Mouse (Mus musculus) heart, embryonic 11.5 days (tissue): ENCODE results near the gene Dpf1. TPM values are rescaled to one million over a fixed set of nuclear protein-coding genes. Genes with fewer than 3 reads are reported as not detected.
A peak's percentile ranks its signal among the peaks of the same experiment; 100 is the strongest.

ENCODE experiments used
- ATAC-seq: fragments of 200-750 bp; cut with Nextera tagmentation; replicated peaks from 2 replicates; pipeline ENCODE4 v1.8.0; 2017; ENCODE audit warnings: moderate library complexity; ENCODE audit not compliant: insufficient number of reproducible peaks, low FRiP score, low TSS enrichment
- H3K27ac ChIP-seq: fragments of 300-500 bp; sonication (generic); 2 replicates; pipeline ENCODE4 v1.5.1; 2014; ENCODE audit warnings: mild to moderate bottlenecking, low read depth, low read length
- H3K27me3 ChIP-seq: fragments of 300-500 bp; sonication (generic); 2 replicates; pipeline ENCODE4 v1.6.1; 2014; ENCODE audit warnings: mild to moderate bottlenecking, low read length, mixed read lengths; ENCODE audit not compliant: control insufficient read depth, insufficient read depth
- H3K36me3 ChIP-seq: fragments of 300-500 bp; sonication (generic); 2 replicates; pipeline ENCODE4 v1.6.1; 2014; ENCODE audit warnings: mild to moderate bottlenecking, low read length, moderate library complexity, mixed read lengths; ENCODE audit not compliant: control insufficient read depth, insufficient read depth
- H3K4me1 ChIP-seq: fragments of 300-500 bp; sonication (generic); 2 replicates; pipeline ENCODE4 v1.6.1; 2014; ENCODE audit warnings: low read length; ENCODE audit not compliant: control insufficient read depth, insufficient read depth
- H3K4me2 ChIP-seq: fragments of 300-500 bp; sonication (generic); 2 replicates; pipeline ENCODE4 v1.6.1; 2014; ENCODE audit warnings: mild to moderate bottlenecking, moderate library complexity
- H3K4me3 ChIP-seq: fragments of 300-500 bp; sonication (generic); 2 replicates; pipeline ENCODE4 v1.5.1; 2014; ENCODE audit warnings: low read depth, low read length
- H3K9ac ChIP-seq: fragments of 300-500 bp; sonication (generic); 2 replicates; pipeline ENCODE4 v1.6.1; 2014; ENCODE audit warnings: mild to moderate bottlenecking, low read depth, low read length, moderate library complexity
- H3K9me3 ChIP-seq: fragments of 300-500 bp; sonication (generic); replicated peaks from 2 replicates; pipeline ENCODE4 v1.6.1; 2016; ENCODE audit warnings: low read length; ENCODE audit not compliant: control insufficient read depth
- WGBS: fragments of 180-500 bp; shearing (Covaris S2); extraction: QIAGEN DNeasy Blood & Tissue Kit; methylation state at CpG from one replicate; pipeline ENCODE4 v1.1.7; 2014; ENCODE audit not compliant: insufficient replicate concordance; 5-methylcytosine and 5-hydroxymethylcytosine counted together
- polyA plus RNA-seq: library from polyadenylated mRNA; unstranded; fragments of >200 nt; fragmentation: Nextera tagmentation; extraction: Ambion mirVana; gene quantifications from 2 replicates; pipeline ENCODE4 v1.2.1, GENCODE M21; 2014

The Dpf1 gene
- polyA plus RNA-seq, 1 experiment from 2014 or later: 3.3 TPM

DNA sequence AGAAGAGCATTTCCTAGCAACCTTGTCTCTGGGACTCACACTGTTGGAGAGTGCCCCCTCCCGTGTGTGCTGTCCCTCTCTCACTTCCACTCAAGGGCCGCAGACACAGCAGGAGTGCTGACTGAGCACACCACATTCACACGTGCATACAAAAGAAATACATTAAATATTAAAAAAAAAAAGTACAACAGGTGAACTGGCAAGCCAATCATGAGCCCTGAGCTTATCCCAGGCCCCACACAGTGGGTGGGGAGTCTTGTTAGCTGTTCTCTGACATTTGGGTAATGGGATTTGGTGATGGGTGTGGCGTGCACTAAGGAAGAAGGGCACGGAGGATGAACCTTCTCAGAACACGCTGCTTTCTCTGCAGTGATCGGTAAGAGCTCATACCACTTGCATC is 1.1 kb upstream of the Dpf1 start:
- H3K27me3 ChIP-seq: peaks cover 49% of the 10 kb centered on the region
- H3K9ac ChIP-seq: no peak overlapping the region
- H3K4me1 ChIP-seq: peaks cover 21% of the 10 kb centered on the region
- H3K9me3 ChIP-seq: no peaks in the 10 kb centered on the region; the same call in 1 of the 2 replicates
- no peak overlapping the region for H3K4me2 ChIP-seq
- 57% methylated on average over 7 of the region's 7 CpGs for WGBS
- H3K36me3 ChIP-seq: no peaks in the 10 kb centered on the region
- H3K4me3 ChIP-seq: no peak overlapping the region
- H3K27ac ChIP-seq: no peak overlapping the region
- ATAC-seq: no peak

- under 1% methylated on average over 48 of the region's 48 CpGs for WGBS
- peak overlapping the region; percentile 45 for H3K4me3 ChIP-seq
- H3K36me3 ChIP-seq: no peaks in the 10 kb centered on the region
- H3K27ac ChIP-seq: no peak overlapping the region
- H3K9ac ChIP-seq: 0 out of 2 replicates have a peak overlapping the region, but pooled peaks have one; percentile 3
- peak overlapping the region; percentile 72 for H3K4me2 ChIP-seq
- H3K4me1 ChIP-seq: peaks cover 31% of the 10 kb centered on the region
- no peaks in the 10 kb centered on the region; the same call in 1 of the 2 replicates for H3K9me3 ChIP-seq
- peaks cover 59% of the 10 kb centered on the region for H3K27me3 ChIP-seq
- no peak for ATAC-seq
These were observed 912 bp downstream of the Dpf1 start for GRCm38 (mm10) chr7:29304463-29305262.

GRCm38 (mm10) chr7:29305263-29305988 is 1.7 kb downstream of the Dpf1 start:
- Histone ChIP-seq H3K36me3 (no peaks in the 10 kb centered on the region), H3K4me2 (peak overlapping the region; percentile 72), H3K4me3 (peak overlapping the region; percentile 45), H3K9ac (no peak overlapping the region), H3K27me3 (peaks cover 61% of the 10 kb centered on the region), H3K9me3 (no peaks in the 10 kb centered on the region; the same call in 1 of the 2 replicates), H3K27ac (no peak overlapping the region), H3K4me1 (peaks cover 32% of the 10 kb centered on the region)
- 21% methylated on average over 9 of the region's 9 CpGs for WGBS
- no peak for ATAC-seq

- Histone ChIP-seq H3K27ac (no peak overlapping the region), H3K27me3 (peaks cover 67% of the 10 kb centered on the region), H3K4me1 (peaks cover 32% of the 10 kb centered on the region), H3K4me2 (no peak overlapping the region), H3K4me3 (no peak overlapping the region), H3K36me3 (no peaks in the 10 kb centered on the region), H3K9me3 (no peaks in the 10 kb centered on the region; the same call in 1 of the 2 replicates), H3K9ac (no peak overlapping the region)
- no peak for ATAC-seq
- WGBS: 32% methylated on average over 7 of the region's 7 CpGs
These were observed 2.4 kb downstream of the Dpf1 start for GRCm38 (mm10) chr7:29306108-29306507.

DNA sequence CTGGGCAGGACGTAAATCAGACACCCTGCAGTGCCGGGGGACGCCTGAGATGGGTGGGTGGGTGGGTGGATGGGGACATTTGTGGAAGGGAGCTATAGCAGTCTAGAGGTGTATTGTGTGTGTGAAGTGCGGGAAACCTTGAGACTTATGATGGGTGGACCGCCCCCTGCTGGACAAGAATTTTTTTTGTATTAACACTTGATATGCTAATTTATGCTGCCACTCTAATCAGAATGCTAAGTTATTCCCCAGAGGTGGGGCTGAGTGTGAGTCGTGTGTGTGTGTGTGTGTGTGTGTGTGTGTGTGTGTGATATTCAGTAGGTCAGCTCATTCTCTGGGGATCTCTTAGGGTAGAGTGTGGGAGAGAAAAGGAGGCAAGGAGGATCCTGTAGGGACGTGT is 2.9 kb downstream of the Dpf1 start:
- Histone ChIP-seq H3K27ac (no peak overlapping the region), H3K4me3 (no peak overlapping the region), H3K9ac (no peak overlapping the region), H3K4me1 (peaks cover 32% of the 10 kb centered on the region), H3K9me3 (no peaks in the 10 kb centered on the region; the same call in 1 of the 2 replicates), H3K27me3 (peaks cover 71% of the 10 kb centered on the region), H3K36me3 (no peaks in the 10 kb centered on the region), H3K4me2 (peak overlapping the region; percentile 96; the same call in 1 of the 2 replicates)
- ATAC-seq: no peak
- 23% methylated on average over 7 of the region's 7 CpGs for WGBS

DNA sequence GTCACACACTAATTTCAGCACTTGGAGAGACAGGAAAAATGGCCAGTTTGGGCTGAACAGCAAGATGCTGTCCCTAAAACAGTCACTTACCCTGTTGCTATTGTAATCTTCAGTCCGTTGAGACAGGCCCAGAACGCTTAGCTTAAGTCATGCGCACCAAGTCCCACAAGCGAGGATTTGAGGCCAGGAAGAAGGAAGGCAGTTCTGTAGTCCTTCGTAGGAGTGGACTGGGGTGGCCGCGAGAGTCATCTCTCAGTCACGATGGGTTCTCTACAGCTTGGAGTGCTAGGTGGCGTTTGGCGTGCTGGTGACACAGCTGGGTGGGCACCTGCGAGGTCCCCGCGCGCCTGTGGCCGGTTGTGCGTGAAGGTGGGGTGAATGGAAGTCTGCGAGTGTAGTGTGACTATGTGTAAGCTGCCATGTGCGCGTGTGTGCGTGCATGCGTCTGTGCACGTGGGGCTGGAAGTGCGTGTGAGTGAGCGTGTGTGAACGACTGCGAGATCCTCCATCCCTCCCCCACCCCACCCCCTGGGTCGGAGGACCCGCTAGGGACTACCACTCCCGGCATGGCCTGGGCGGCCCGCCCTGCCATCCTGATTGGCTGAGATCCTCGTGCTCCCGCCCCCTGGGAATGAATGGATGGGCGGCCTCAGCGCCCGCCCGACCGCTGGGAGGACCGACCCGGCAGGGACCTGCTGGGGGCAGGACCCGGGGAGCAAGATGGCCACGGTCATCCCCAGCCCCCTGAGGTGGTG is 3.8 kb downstream of the Dpf1 start:
- Histone ChIP-seq H3K4me2 (peak overlapping the region; percentile 96), H3K4me3 (peak overlapping the region; percentile 67), H3K9ac (peak overlapping the region; percentile 66), H3K27me3 (peaks cover 67% of the 10 kb centered on the region), H3K27ac (no peak overlapping the region), H3K4me1 (peaks cover 32% of the 10 kb centered on the region), H3K36me3 (no peaks in the 10 kb centered on the region), H3K9me3 (no peaks in the 10 kb centered on the region; the same call in 1 of the 2 replicates)
- 2% methylated on average over 41 of the region's 42 CpGs for WGBS
- ATAC-seq: peak; percentile 89

- no peaks in the 10 kb centered on the region for H3K9me3 ChIP-seq
- peaks cover 52% of the 10 kb centered on the region for H3K27me3 ChIP-seq
- no peak for ATAC-seq
- peak overlapping the region; percentile 67 for H3K4me3 ChIP-seq
- H3K27ac ChIP-seq: no peak overlapping the region
- no peaks in the 10 kb centered on the region for H3K36me3 ChIP-seq
- peak overlapping the region; percentile 93 for H3K4me2 ChIP-seq
- peak overlapping the region; percentile 68 for H3K9ac ChIP-seq
- WGBS: under 1% methylated on average over 35 of the region's 36 CpGs
- H3K4me1 ChIP-seq: peaks cover 30% of the 10 kb centered on the region
These were observed 5.5 kb downstream of the Dpf1 start for GRCm38 (mm10) chr7:29309221-29309721.

- Histone ChIP-seq H3K27me3 (peaks cover 47% of the 10 kb centered on the region), H3K36me3 (no peaks in the 10 kb centered on the region), H3K4me1 (peaks cover 26% of the 10 kb centered on the region), H3K27ac (no peak overlapping the region), H3K4me3 (peak overlapping the region; percentile 67), H3K9ac (no peak overlapping the region), H3K4me2 (peak overlapping the region; percentile 93), H3K9me3 (no peaks in the 10 kb centered on the region)
- no peak for ATAC-seq
- 7% methylated on average over 5 of the region's 5 CpGs for WGBS
These were observed 6.0 kb downstream of the Dpf1 start for GRCm38 (mm10) chr7:29309749-29310148.
